Mouse (Mus musculus) kidney, postnatal 4 days (tissue): Measurements from ENCODE around the gene Prpf18.
A peak's percentile ranks its signal among the peaks of the same experiment; 100 is the strongest.
"Not testable (repeated sequence)": the region's sequence is repeated elsewhere in the genome, so short reads cannot be mapped to it uniquely, and the experiment has no call there.

Experiments used
- DNase-seq, 2 experiments: peaks; one replicate each; pipeline ENCODE4 v3.0.0; 2021; ENCODE audit warnings: mixed read lengths in 2 of 2

The Prpf18 gene

GRCm38 (mm10) chr2:4614276-4614929, 37.5 kb downstream of the Prpf18 start:
- DNase-seq, result not testable (repeated sequence)

GRCm38 (mm10) chr2:4611704-4612103, 40.2 kb downstream of the Prpf18 start:
- no peak for DNase-seq

- DNase-seq, result no peak
Observed at GRCm38 (mm10) chr2:4611295-4611694, 40.6 kb downstream of the Prpf18 start.

- no peak for DNase-seq
Observed at GRCm38 (mm10) chr2:4609433-4609832, 42.5 kb downstream of the Prpf18 start.

- no peak for DNase-seq
Observed at GRCm38 (mm10) chr2:4608253-4608652, 43.7 kb downstream of the Prpf18 start.

- DNase-seq, result no peak
Observed at GRCm38 (mm10) chr2:4606559-4606958, 45.4 kb downstream of the Prpf18 start.

GRCm38 (mm10) chr2:4603361-4603945, 48.5 kb downstream of the Prpf18 start:
- DNase-seq, result peak; percentile 45 to 56

- DNase-seq, result peak; percentile 77 to 84
Observed at GRCm38 (mm10) chr2:4601034-4601890, 50.7 kb downstream of the Prpf18 start.

GRCm38 (mm10) chr2:4596992-4597391, 54.9 kb downstream of the Prpf18 start:
- no peak for DNase-seq

- DNase-seq, result no peak
Observed at GRCm38 (mm10) chr2:4593878-4594387, 58.0 kb downstream of the Prpf18 start.

GRCm38 (mm10) chr2:4593433-4593832, 58.5 kb downstream of the Prpf18 start:
- DNase-seq, result peak; percentile 77 to 85

GRCm38 (mm10) chr2:4592666-4593065, 59.2 kb downstream of the Prpf18 start:
- no peak for DNase-seq

- DNase-seq, result no peak
Observed at GRCm38 (mm10) chr2:4591647-4592046, 60.3 kb downstream of the Prpf18 start.

- DNase-seq, result peak; percentile 59 to 76
Observed at GRCm38 (mm10) chr2:4587685-4588409, 64.1 kb downstream of the Prpf18 start.

GRCm38 (mm10) chr2:4586245-4586644, 65.7 kb downstream of the Prpf18 start:
- DNase-seq, result peak; percentile 39 to 57

- DNase-seq, result no peak
Observed at GRCm38 (mm10) chr2:4584252-4584651, 67.7 kb downstream of the Prpf18 start.

- DNase-seq, result no peak
Observed at GRCm38 (mm10) chr2:4582930-4583329, 69.0 kb downstream of the Prpf18 start.

- no peak for DNase-seq
Observed at GRCm38 (mm10) chr2:4580666-4581065, 71.2 kb downstream of the Prpf18 start.

- no peak for DNase-seq
Observed at GRCm38 (mm10) chr2:4579357-4580068, 72.4 kb downstream of the Prpf18 start.

- no peak for DNase-seq
Observed at GRCm38 (mm10) chr2:4578291-4578690, 73.6 kb downstream of the Prpf18 start.

GRCm38 (mm10) chr2:4575975-4576374, 75.9 kb downstream of the Prpf18 start:
- no peak for DNase-seq

- DNase-seq, result no peak
Observed at GRCm38 (mm10) chr2:4575163-4575562, 76.8 kb downstream of the Prpf18 start.
